Mouse (Mus musculus) kidney, embryonic 14.5 days (tissue): ENCODE data around the gene Bcl7a. TPM values are rescaled to one million over a fixed set of nuclear protein-coding genes. Genes with fewer than 3 reads are reported as not detected.

Experiments used
- ATAC-seq: fragments of 200-750 bp; cut with Nextera tagmentation; 2 replicates; pipeline ENCODE4 v1.8.0; 2017; ENCODE audit warnings: moderate number of reproducible peaks, mild to moderate bottlenecking, moderate TSS enrichment, moderate library complexity; ENCODE audit not compliant: low FRiP score, low TSS enrichment
- H3K27ac ChIP-seq: fragments of 300-500 bp; sonication (generic); 2 replicates; pipeline ENCODE4 v1.5.1; 2014; ENCODE audit warnings: low read depth, mild to moderate bottlenecking, low read length, moderate library complexity, mixed read lengths
- H3K27me3 ChIP-seq: fragments of 300-500 bp; sonication (generic); 2 replicates; pipeline ENCODE4 v1.6.1; 2014; ENCODE audit warnings: mild to moderate bottlenecking, low read length; ENCODE audit not compliant: control insufficient read depth, insufficient read depth
- H3K36me3 ChIP-seq: fragments of 300-500 bp; sonication (generic); 2 replicates; pipeline ENCODE4 v1.6.1; 2014; ENCODE audit warnings: low read length, mixed read lengths; ENCODE audit not compliant: control insufficient read depth, insufficient read depth
- H3K4me1 ChIP-seq: fragments of 300-500 bp; sonication (generic); 2 replicates; pipeline ENCODE4 v1.6.1; 2014; ENCODE audit warnings: low read length, mixed read lengths; ENCODE audit not compliant: control insufficient read depth, insufficient read depth
- H3K4me2 ChIP-seq: fragments of 300-500 bp; sonication (generic); replicated peaks from 2 replicates; pipeline ENCODE4 v1.6.1; 2014; ENCODE audit warnings: low read depth, mild to moderate bottlenecking, low read length
- H3K4me3 ChIP-seq: fragments of 300-500 bp; sonication (generic); 2 replicates; pipeline ENCODE4 v1.5.1; 2014; ENCODE audit warnings: mild to moderate bottlenecking, low read length
- H3K9ac ChIP-seq: fragments of 300-500 bp; sonication (generic); 2 replicates; pipeline ENCODE4 v1.6.1; 2014; ENCODE audit warnings: low read depth, mild to moderate bottlenecking, low read length, moderate library complexity
- H3K9me3 ChIP-seq: fragments of 300-500 bp; sonication (generic); 2 replicates; pipeline ENCODE4 v1.6.1; 2016; ENCODE audit warnings: low read length; ENCODE audit not compliant: control insufficient read depth
- WGBS: fragments of 180-500 bp; shearing (Covaris S2); extraction: QIAGEN DNeasy Blood & Tissue Kit; methylation state at CpG from one replicate; pipeline ENCODE4 v1.1.7; 2014; 5-methylcytosine and 5-hydroxymethylcytosine counted together
- polyA plus RNA-seq: library from polyadenylated mRNA; unstranded; fragments of >200 nt; fragmentation: Nextera tagmentation; extraction: Ambion mirVana; gene quantifications from 2 replicates; pipeline ENCODE4 v1.2.1, GENCODE M21; 2014

The Bcl7a gene
- polyA plus RNA-seq, 1 experiment from 2014 or later, result 43.2 TPM

- 25% methylated on average over 20 of the region's 20 CpGs for WGBS
- peaks cover 22% of the 10 kb centered on the region for H3K4me1 ChIP-seq
- ATAC-seq, result no peak
- H3K36me3 ChIP-seq, result no peaks in the 10 kb centered on the region
- H3K27me3 ChIP-seq, result no peaks in the 10 kb centered on the region
- H3K9me3 ChIP-seq, result no peaks in the 10 kb centered on the region
- peak overlapping the region; percentile 37; the same call in 1 of the 2 replicates for H3K9ac ChIP-seq
- H3K4me3 ChIP-seq, result no peak overlapping the region; the same call in 1 of the 2 replicates
- peak overlapping the region; percentile 10; the same call in 1 of the 2 replicates for H3K4me2 ChIP-seq
- no peak overlapping the region for H3K27ac ChIP-seq
Measured at GRCm38 (mm10) chr5:123381968-123382367, 38.3 kb downstream of the Bcl7a start.

GRCm38 (mm10) chr5:123382686-123383085 is 39.1 kb downstream of the Bcl7a start:
- no peak overlapping the region for H3K9ac ChIP-seq
- no peaks in the 10 kb centered on the region for H3K9me3 ChIP-seq
- WGBS, result 92% methylated on average over 8 of the region's 8 CpGs
- H3K4me1 ChIP-seq, result peaks cover 19% of the 10 kb centered on the region
- H3K4me2 ChIP-seq, result no peak overlapping the region
- no peak for ATAC-seq
- no peak overlapping the region for H3K4me3 ChIP-seq
- H3K27ac ChIP-seq, result no peak overlapping the region
- no peaks in the 10 kb centered on the region for H3K27me3 ChIP-seq
- no peaks in the 10 kb centered on the region for H3K36me3 ChIP-seq

GRCm38 (mm10) chr5:123388452-123388851 is 44.8 kb downstream of the Bcl7a start:
- Histone ChIP-seq H3K4me1 (peaks cover 12% of the 10 kb centered on the region; the same call in 1 of the 2 replicates), H3K27me3 (no peaks in the 10 kb centered on the region), H3K36me3 (no peaks in the 10 kb centered on the region), H3K4me2 (no peak overlapping the region), H3K4me3 (no peak overlapping the region), H3K9ac (no peak overlapping the region), H3K9me3 (no peaks in the 10 kb centered on the region), H3K27ac (no peak overlapping the region)
- 27% methylated on average over 3 of the region's 3 CpGs for WGBS
- ATAC-seq, result no peak

GRCm38 (mm10) chr5:123390536-123391441 is 47.2 kb downstream of the Bcl7a start:
- WGBS, result 7% methylated on average over 17 of the region's 17 CpGs
- no peaks in the 10 kb centered on the region for H3K27me3 ChIP-seq

GRCm38 (mm10) chr5:123391442-123391809 is 47.8 kb downstream of the Bcl7a start:
- no peaks in the 10 kb centered on the region for H3K27me3 ChIP-seq
- no peak overlapping the region for H3K9ac ChIP-seq
- H3K4me1 ChIP-seq, result peaks cover 27% of the 10 kb centered on the region
- 9% methylated on average over 5 of the region's 5 CpGs for WGBS
- no peaks in the 10 kb centered on the region for H3K36me3 ChIP-seq
- H3K4me3 ChIP-seq, result peak overlapping the region; percentile 29
- H3K4me2 ChIP-seq, result peak overlapping the region; percentile 34
- ATAC-seq, result no peak
- no peak overlapping the region for H3K27ac ChIP-seq
- H3K9me3 ChIP-seq, result no peaks in the 10 kb centered on the region

More at GRCm38 (mm10) chr5:123390536-123391441, 47.2 kb downstream of the Bcl7a start:
- ATAC-seq, result no peak
- H3K4me1 ChIP-seq, result peaks cover 21% of the 10 kb centered on the region
- no peaks in the 10 kb centered on the region for H3K36me3 ChIP-seq
- peak overlapping the region; percentile 34 for H3K4me2 ChIP-seq
- no peak overlapping the region for H3K27ac ChIP-seq
- H3K9ac ChIP-seq, result 0 out of 2 replicates have a peak overlapping the region, but pooled peaks have one; percentile 28
- peak overlapping the region; percentile 29 for H3K4me3 ChIP-seq
- no peaks in the 10 kb centered on the region for H3K9me3 ChIP-seq

GRCm38 (mm10) chr5:123393786-123394302 is 50.2 kb downstream of the Bcl7a start:
- H3K9me3 ChIP-seq, result no peaks in the 10 kb centered on the region
- H3K27ac ChIP-seq, result peak overlapping the region; percentile 86
- no peaks in the 10 kb centered on the region for H3K36me3 ChIP-seq
- H3K4me1 ChIP-seq, result peaks cover 47% of the 10 kb centered on the region
- peak overlapping the region; percentile 60 for H3K4me2 ChIP-seq
- peak overlapping the region; percentile 77 for H3K9ac ChIP-seq
- no peaks in the 10 kb centered on the region for H3K27me3 ChIP-seq
- ATAC-seq, result no peak; the same call in 1 of the 2 replicates
- WGBS, result 25% methylated on average over 5 of the region's 5 CpGs
- H3K4me3 ChIP-seq, result peak overlapping the region; percentile 72

GRCm38 (mm10) chr5:123394303-123394956 is 50.8 kb downstream of the Bcl7a start, which contains the start of gene Mlxip:
TSS of gene Mlxip (plus strand) at chr5:123394798.
- peak within 1 kb of the TSS; percentile 77 for H3K9ac ChIP-seq
- H3K27me3 ChIP-seq, result no peaks in the 10 kb centered on the region
- H3K27ac ChIP-seq, result peak within 1 kb of the TSS; percentile 86
- peak within 1 kb of the TSS; percentile 72 for H3K4me3 ChIP-seq
- H3K4me1 ChIP-seq, result peaks cover 47% of the 10 kb centered on the region
- no peaks in the 10 kb centered on the region for H3K9me3 ChIP-seq
- H3K4me2 ChIP-seq, result peak within 1 kb of the TSS; percentile 60
- peak; percentile 97 for ATAC-seq
- H3K36me3 ChIP-seq, result no peaks in the 10 kb centered on the region
- WGBS, result 1% methylated on average over 48 of the region's 50 CpGs

- Histone ChIP-seq H3K9me3 (no peaks in the 10 kb centered on the region), H3K36me3 (no peaks in the 10 kb centered on the region), H3K4me1 (peaks cover 45% of the 10 kb centered on the region), H3K9ac (peak overlapping the region; percentile 77), H3K4me3 (peak overlapping the region; percentile 72), H3K4me2 (peak overlapping the region; percentile 60), H3K27me3 (no peaks in the 10 kb centered on the region), H3K27ac (peak overlapping the region; percentile 65)
- under 1% methylated on average over 58 of the region's 65 CpGs for WGBS
- ATAC-seq, result peak; percentile 7; the same call in 1 of the 2 replicates
Measured at GRCm38 (mm10) chr5:123394957-123395881, 51.6 kb downstream of the Bcl7a start.
